Mouse (Mus musculus) frontal cortex, adult (tissue): ENCODE data around the gene Hjurp.

ENCODE experiments used
- ATAC-seq: cut with Nextera tagmentation; 2 replicates; pipeline ENCODE4 v1.9.2; 2017; ENCODE audit warnings: mild to moderate bottlenecking, moderate library complexity, mixed read lengths; ENCODE audit not compliant: low TSS enrichment

Gene Hjurp

GRCm38 (mm10) chr1:88298686-88299528 lies 21.5 kb upstream of the Hjurp start:
- ATAC-seq = no peak

GRCm38 (mm10) chr1:88297480-88298258 lies 20.2 kb upstream of the Hjurp start:
- no peak for ATAC-seq

- no peak for ATAC-seq
Observed at GRCm38 (mm10) chr1:88296171-88296920, 18.9 kb upstream of the Hjurp start.

GRCm38 (mm10) chr1:88294650-88295049 lies 17.2 kb upstream of the Hjurp start:
- no peak for ATAC-seq

GRCm38 (mm10) chr1:88292057-88292456 lies 14.6 kb upstream of the Hjurp start:
- no peak for ATAC-seq

- ATAC-seq = no peak
Observed at GRCm38 (mm10) chr1:88291409-88292005, 14.1 kb upstream of the Hjurp start.

GRCm38 (mm10) chr1:88290511-88290910 lies 13.1 kb upstream of the Hjurp start:
- ATAC-seq = no peak

GRCm38 (mm10) chr1:88289917-88290316 lies 12.5 kb upstream of the Hjurp start:
- ATAC-seq = no peak

GRCm38 (mm10) chr1:88289152-88289551 lies 11.7 kb upstream of the Hjurp start:
- no peak for ATAC-seq

- no peak for ATAC-seq
Observed at GRCm38 (mm10) chr1:88288789-88289127, 11.3 kb upstream of the Hjurp start.

GRCm38 (mm10) chr1:88288056-88288788 lies 10.8 kb upstream of the Hjurp start:
- no peak for ATAC-seq

- peak; percentile 35; the same call in 1 of the 2 replicates for ATAC-seq
Observed at GRCm38 (mm10) chr1:88287697-88287980, 10.2 kb upstream of the Hjurp start.

- ATAC-seq = 0 out of 2 replicates have a peak, but pooled peaks have one; percentile 0
Observed at GRCm38 (mm10) chr1:88286887-88287696, 9.7 kb upstream of the Hjurp start.

- ATAC-seq = no peak
Observed at GRCm38 (mm10) chr1:88286136-88286845, 8.9 kb upstream of the Hjurp start.

- no peak for ATAC-seq
Observed at GRCm38 (mm10) chr1:88285652-88286051, 8.2 kb upstream of the Hjurp start.

GRCm38 (mm10) chr1:88284946-88285320 lies 7.5 kb upstream of the Hjurp start:
- ATAC-seq = no peak

GRCm38 (mm10) chr1:88284228-88284945 lies 7.0 kb upstream of the Hjurp start:
- no peak for ATAC-seq

GRCm38 (mm10) chr1:88283376-88284227 lies 6.2 kb upstream of the Hjurp start:
- no peak for ATAC-seq
